Mouse (Mus musculus) hematopoietic stem cell, adult 5-6 weeks (primary cell): ENCODE measurements at regions not wholly inside any gene's neighbourhood (a gene's known extent, or its start where the extent isn't known, plus 50 kb on each side); places are given as distances from the start of the nearest gene placed in this dataset.
"Not testable (repeated sequence)": the region's sequence is repeated elsewhere in the genome, so short reads cannot be mapped to it uniquely, and the experiment has no call there.

ENCODE experiments used
- ATAC-seq, 2 experiments: fragments of 125-278 bp in 1 of 2; replicated peaks in 1 of 2; 2 replicates each; pipeline ENCODE4 v1.8.0; 2016 to 2017; ENCODE audit warnings: inconsistent platforms in 2 of 2, mild to moderate bottlenecking in 2 of 2, moderate number of reproducible peaks in 2 of 2, low read depth in 1 of 2, moderate TSS enrichment in 1 of 2; ENCODE audit not compliant: low FRiP score in 2 of 2, poor library complexity in 2 of 2, severe bottlenecking in 2 of 2, insufficient read depth in 1 of 2, low TSS enrichment in 1 of 2

DNA sequence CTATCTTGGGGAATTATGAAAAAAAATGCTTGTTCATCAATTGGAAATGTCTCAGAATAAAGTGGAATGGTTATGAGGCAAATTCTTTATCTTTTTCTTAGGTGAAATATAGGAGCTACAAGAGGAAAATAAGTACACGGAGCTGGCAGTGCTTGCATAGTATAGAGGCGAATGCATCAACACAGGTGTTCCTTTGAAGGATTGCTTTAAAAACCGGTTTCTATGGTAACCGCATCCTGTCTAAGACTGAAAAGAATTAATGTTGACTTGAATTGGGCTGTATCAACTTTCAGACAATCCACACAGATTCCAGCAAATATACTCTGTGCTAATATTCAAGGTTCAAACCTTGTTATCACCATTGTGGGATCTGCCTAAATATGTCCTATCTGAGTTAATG, 198.8 kb upstream of the Gm17728 start:
- ATAC-seq = no peak

- no peak for ATAC-seq
These were observed 193.8 kb upstream of the Gm17728 start for GRCm38 (mm10) chr17:9227872-9228575.

DNA sequence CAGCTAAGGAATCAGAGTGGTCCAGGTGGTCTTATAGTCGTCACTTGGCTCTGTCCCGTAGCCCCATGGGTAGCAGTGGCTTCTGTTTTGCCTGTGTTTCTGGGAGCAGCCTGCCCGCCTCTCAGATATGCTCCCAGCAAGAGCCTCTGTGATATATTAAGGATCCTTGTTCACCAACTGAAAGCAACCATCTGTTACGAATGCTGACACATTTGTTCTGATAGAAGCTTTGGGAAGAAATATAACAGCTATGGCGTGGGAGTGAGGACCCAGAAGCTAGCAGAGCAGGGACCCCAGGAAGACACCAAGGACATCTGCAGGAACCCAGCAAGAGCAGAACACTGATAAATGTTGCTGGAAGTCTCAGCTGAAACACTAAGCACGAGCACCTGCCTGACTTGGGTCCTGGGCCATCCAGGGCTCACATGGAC, 186.7 kb upstream of the Gm17728 start:
- ATAC-seq = no peak

DNA sequence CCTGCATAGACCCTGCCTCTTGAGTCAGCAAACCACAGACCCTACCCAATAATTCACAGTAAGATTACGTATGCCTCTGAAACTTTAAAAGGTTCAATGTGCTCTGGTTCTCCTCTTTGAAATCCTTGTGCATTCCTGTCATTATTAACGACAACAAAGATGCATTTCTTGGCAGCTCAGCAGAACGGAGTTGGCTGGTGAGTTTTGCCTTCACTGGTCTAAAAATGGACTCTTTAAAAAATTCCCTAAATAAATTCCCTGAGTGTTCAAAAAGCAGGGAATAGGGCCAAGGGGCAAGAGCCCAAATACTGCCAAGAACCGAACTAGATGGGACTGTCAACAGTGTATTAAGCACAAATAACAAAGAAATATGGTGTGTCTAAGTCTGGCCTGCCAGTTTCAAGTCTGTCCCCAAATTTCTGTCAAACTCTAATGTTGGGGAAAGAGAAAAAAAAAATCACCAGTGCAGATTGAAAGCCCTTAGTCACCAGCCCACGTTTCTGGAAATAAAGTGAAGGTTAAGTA, 163.2 kb upstream of the Gm17728 start:
- ATAC-seq = no peak

- ATAC-seq = no peak
These were observed 153.1 kb upstream of the Gm17728 start for GRCm38 (mm10) chr17:9268776-9269175.

GRCm38 (mm10) chr17:9278046-9278445, 143.8 kb upstream of the Gm17728 start:
- ATAC-seq = not testable (repeated sequence)

- no peak for ATAC-seq
These were observed 142.4 kb upstream of the Gm17728 start for GRCm38 (mm10) chr17:9279481-9279880.

GRCm38 (mm10) chr17:9281891-9282290, 140.0 kb upstream of the Gm17728 start:
- ATAC-seq = no peak

- no peak for ATAC-seq
These were observed 139.3 kb upstream of the Gm17728 start for GRCm38 (mm10) chr17:9282333-9283176.

DNA sequence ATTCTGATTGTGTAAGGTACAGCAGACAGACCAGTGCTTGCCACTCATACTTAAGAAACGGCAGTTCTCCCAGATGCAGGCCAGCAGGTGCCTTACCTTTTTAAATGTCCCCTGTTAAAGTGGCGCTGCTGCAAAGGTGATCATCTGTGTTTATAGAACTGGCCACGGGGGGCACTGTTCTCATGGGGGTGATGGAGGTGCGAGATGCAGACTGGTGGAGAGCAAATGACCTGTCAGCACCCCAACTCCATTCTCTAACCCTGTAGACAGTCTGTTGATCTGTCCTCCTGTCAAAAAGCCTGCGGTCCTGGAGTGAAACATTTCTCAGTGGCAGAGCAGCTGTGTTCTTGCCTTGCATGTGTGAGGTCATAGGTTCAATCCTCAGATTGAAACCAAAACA, 135.4 kb upstream of the Gm17728 start:
- ATAC-seq = peak in 1 of 2 experiments; percentile 32; a peak in 1 of 4 replicates

- no peak for ATAC-seq
These were observed 135.0 kb upstream of the Gm17728 start for GRCm38 (mm10) chr17:9286834-9287233.

GRCm38 (mm10) chr17:9287682-9288081, 134.2 kb upstream of the Gm17728 start:
- no peak for ATAC-seq

DNA sequence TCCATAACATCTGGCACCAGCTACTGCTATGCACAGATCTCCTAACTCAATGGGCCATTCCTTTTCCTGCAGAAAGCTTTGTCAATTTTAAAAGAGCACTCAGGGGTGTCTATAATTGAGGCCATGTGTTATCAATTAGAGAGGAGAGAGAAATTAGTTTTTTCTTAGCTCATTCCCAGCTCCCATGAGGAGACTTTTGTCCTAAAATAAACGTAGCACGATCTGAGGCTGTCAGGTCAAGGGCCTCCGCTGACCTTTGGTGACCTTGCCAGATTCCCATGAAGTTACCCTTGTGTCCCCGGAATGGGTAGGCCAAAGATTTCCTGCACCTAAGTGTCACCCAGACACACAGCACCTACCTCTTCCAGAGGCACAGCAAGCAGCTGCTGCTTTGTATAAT, 130.3 kb upstream of the Gm17728 start:
- ATAC-seq = no peak

GRCm38 (mm10) chr17:9292296-9292695, 129.6 kb upstream of the Gm17728 start:
- no peak for ATAC-seq

DNA sequence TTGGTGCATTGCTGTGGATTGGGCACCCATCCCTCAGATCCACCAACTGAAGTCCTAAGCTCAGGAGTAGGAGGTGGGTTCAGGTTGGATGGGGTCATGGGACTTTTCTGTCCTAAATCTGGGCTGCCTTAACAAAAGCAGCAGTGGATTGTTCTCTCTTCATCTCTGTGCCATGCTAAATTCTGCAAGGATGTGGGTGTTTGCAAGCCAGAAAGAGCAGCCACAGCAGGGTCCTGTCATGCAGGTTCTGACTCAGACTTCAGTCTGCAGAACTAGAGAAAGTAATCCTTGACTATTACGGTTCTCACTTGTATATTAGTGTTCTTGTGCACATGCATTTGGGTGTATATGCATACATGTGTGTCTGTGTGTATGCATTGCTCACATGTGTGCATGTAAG, 125.5 kb upstream of the Gm17728 start:
- ATAC-seq = no peak

- no peak for ATAC-seq
These were observed 123.6 kb upstream of the Gm17728 start for GRCm38 (mm10) chr17:9298231-9298630.

DNA sequence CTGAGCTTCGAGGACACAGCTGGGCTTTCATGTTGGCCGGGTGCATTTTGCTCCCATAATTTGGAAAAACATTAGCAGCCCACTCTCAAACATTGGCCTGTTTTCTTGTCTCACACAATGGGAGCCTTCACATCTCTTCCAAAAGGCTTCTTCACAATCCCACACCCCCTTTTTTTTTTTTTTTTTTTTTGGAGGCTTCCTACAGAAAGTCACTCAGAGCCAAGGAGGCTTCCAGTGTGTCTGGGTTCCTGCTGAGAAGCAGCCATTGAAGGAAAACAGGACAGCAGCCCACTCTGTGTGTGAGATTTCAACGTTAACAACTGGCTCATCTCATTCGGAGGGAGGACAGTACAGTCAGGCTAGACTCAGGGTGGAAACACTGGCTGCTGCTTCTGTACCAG, 120.8 kb upstream of the Gm17728 start:
- ATAC-seq = no peak

- ATAC-seq = no peak
These were observed 113.4 kb upstream of the Gm17728 start for GRCm38 (mm10) chr17:9308507-9308906.
